Mouse (Mus musculus): ENCODE results near the gene B130006D01Rik.

- TF ChIP-seq POLR2A (IDR thresholded peaks at IDR 0.05; ENCODE audit: control insufficient read depth, low read depth, low read length) (no peak), CTCF (IDR thresholded peaks at IDR 0.05; ENCODE audit: control insufficient read depth, insufficient read depth, insufficient replicate concordance, low read depth, low read length) (no peak)
These were observed 41.4 kb downstream of the B130006D01Rik start for GRCm38 (mm10) chr11:95764806-95765205.
